Mouse (Mus musculus) heart, adult 8-10 months (tissue): ENCODE results near the gene Pak2. TPM values are rescaled to one million over a fixed set of nuclear protein-coding genes. Genes with fewer than 3 reads are reported as not detected.
"Not testable (repeated sequence)": the region's sequence is repeated elsewhere in the genome, so short reads cannot be mapped to it uniquely, and the experiment has no call there.

ENCODE experiments used
- DNase-seq: peaks from one replicate; pipeline ENCODE4 v3.0.0; 2022; ENCODE audit warnings: low spot score
- total RNA-seq, 4 experiments: library from RNA; stranded (reverse); gene quantifications; 2 replicates each; pipeline ENCODE4 v1.2.4; 2022

The Pak2 gene
- total RNA-seq, 4 experiments from 2014 or later: 22.8 to 27.3 (median 25.2) TPM

DNA sequence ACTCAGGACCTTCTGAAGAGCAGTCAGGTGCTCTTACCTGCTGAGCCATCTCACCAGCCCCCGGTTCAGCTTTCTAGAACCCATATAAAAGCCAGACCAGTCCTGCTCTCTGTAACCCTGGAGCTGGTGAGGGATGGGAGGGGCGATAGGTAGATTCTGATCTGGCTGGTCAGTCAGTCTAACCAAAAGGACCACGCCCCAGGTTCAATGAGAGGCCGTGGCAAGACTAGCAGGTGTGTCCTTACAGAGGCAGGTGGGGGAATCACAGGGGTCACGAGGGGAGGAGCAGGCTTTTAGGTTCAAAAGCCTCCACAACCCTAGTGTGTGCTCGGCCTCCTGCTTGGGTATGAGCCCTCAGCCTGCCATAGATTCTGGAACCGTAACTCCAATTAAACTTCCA, 12.3 kb upstream of the Pak2 start:
- no peak for DNase-seq

- peak; percentile 58 for DNase-seq
Observed at GRCm38 (mm10) chr16:32087629-32088443, 8.7 kb upstream of the Pak2 start.

- DNase-seq: peak; percentile 33
Observed at GRCm38 (mm10) chr16:32078408-32078990, 643 bp downstream of the Pak2 start.

DNA sequence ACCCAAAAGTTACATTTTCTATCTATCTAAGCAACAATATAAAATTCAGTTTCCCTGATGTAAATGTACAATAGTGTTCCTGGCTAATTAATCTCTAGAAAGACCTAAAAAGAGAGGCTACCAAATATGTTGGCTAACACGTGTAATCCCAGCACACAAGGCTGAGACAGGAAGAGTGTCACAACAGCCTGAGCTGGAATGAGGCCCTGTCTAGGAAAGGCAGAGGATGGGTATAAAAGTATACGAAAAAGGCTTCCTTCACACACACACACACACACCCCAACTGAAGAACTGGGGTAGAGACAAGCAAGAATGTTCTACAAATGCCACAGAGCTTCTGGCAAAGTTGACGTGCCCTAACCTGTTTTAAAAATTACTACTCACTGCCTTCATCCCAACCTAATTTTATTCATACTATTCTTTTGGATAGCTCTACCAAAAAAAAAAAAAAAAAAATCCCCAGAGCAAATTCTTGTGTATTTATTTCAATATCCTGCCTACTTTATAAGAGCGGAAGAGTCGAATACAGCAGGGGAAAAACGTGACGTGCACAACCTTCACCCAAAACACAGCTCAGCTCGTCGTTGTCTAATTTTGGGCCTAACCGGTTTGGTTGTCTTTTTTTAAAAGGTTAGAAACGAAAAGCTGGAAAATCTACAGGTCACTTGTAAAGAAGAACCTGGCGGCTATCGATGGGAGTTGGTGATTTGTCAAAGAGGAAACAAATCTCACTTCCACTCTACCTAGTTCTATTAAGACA, 1.3 kb downstream of the Pak2 start:
- no peak for DNase-seq

DNA sequence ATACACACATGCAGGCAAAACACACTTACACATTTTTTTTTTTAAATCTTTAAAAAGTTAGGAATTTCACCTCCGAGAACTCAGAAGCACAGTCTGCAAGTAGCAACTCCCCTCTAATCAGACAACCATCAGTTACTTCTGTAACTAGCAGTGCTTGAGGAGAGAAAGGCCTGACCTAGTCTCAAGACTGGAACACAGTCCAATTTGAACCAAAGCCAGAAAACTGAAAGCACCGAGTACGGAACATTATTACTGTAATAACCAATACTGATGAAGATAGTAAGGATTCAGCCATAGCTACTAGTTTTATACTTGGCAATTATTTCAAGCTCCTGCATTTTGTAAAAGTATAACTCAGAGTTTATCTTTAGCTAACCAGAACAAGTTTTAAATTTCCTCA, 2.7 kb downstream of the Pak2 start:
- peak; percentile 36 for DNase-seq

DNA sequence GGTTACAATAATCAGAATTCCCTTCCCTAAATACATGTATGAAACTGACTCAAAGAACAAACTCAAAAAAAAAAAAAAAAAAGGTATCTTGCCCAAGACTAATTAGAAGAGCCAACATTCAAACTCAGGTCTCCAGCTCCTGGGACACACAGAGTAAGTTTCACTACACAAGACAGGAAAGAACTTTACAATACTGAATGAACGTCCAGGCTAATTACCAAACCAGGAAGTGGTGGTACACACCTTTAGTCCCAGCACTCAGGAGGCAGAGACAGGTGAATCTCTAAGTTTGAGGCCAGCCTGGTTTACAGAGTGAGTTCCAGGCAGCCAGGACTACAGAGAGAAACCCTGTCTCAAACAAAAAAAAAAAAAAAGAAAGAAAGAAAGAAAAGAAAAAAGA, 3.4 kb downstream of the Pak2 start:
- no peak for DNase-seq

DNA sequence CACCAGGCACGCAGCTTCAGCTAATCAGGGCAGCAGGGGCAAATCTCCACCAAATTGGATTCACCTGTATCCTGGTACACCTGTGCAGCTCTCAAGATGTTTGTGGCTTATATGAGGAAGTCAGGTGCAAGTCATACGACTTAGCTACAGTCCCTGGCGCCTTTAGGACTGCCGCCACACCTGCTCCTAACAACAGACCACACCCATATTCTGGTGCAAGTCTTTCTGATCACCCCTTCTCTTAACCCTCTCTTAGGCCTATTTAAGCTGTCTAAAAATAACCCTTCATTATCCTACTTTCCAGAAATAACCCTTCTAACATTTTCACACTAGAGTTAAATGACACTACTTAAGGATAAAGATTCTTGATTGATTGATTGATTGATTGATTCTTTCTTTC, 9.1 kb downstream of the Pak2 start:
- DNase-seq: not testable (repeated sequence)

- DNase-seq: no peak
Observed at GRCm38 (mm10) chr16:32068389-32069300, 10.5 kb downstream of the Pak2 start.

DNA sequence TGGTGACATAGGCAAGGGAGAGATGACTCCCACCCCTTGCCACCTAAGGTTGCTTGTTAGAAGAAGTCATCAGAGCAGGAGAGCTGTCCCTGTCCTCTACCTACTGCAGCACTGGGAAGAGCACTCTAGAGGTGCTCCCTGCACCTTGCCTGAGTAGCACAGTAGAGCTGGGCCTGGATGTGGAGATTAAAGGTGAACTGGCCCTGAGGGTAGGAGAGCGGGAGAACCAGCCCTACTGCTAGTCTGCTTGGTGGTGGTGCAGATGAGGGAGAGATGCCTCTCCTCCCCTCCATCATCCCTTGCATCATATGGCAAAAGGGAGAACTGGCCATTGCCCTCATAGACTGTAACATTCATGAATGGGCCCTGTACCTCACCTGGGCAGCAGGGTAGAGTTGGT, 12.2 kb downstream of the Pak2 start:
- no peak for DNase-seq

GRCm38 (mm10) chr16:32063900-32064299, 15.2 kb downstream of the Pak2 start:
- no peak for DNase-seq

DNA sequence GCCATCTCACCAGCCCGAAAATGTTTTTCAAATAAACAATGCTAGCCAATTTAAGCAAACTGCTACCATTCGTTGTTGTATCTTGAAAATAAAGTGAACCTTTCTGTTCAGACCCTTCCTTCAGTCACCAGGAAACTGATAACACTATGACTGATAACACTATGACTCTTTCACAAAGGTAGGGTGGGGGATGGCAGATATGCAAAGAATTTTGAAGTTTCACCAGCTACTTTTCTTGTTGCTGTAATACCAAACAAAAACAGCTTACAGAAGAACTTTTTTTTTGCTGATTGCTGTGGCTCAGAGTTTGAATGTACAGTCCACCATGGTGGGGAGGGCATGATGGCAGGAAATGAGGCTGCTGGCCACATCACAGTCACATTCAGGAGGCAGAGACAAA, 16.9 kb downstream of the Pak2 start:
- no peak for DNase-seq

DNA sequence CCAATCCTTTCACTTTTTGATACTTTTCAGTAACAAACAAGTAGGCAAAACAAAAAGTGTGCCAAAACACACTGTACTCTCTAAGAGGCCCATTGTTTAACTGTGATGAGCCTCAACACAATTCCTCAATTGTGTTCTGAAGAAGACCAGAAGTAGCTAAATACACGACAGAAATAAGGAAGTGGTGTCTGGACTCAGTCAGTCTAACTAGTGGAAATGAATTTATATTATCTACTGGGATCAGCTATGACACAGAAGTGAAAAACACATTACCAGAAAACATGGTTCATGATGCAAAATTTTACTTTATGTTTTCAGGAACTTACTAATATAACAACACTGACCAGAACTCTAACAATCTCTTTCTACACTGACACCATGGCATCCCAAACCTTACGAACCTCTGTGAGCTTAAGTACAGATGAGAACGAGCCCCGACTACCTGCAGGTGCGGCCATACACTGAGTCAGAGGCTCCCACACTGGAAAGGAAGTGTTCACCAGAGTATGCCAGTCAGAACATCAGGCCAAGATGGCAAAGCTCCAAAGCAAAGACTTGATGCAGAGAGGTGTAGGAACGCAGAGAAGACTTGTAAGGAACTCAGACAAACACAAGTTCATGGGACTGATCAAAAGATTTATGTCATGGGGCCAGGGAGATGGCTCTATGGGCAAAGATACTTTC, 19.2 kb downstream of the Pak2 start:
- DNase-seq: no peak

DNA sequence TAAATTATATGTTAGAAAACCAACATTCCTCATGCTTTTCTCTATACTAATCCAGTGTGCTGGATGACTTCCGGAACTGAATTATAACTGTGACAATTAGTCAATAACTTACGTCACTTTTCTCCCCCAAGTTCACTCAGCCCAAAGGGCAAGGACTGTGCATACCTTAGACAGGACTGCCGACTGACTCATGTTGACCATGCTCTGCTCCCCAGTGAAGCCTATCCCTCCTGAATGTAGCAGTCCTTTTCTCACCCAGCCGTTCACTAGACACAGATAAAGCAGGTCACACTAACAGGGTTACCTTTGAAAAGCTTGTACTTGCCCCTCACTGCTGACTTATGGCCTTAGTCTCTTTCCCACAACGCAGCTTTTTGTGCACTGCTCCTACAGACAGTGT, 20.3 kb downstream of the Pak2 start:
- DNase-seq: no peak

- DNase-seq: no peak
Observed at GRCm38 (mm10) chr16:32042367-32042766, 36.8 kb downstream of the Pak2 start.

DNA sequence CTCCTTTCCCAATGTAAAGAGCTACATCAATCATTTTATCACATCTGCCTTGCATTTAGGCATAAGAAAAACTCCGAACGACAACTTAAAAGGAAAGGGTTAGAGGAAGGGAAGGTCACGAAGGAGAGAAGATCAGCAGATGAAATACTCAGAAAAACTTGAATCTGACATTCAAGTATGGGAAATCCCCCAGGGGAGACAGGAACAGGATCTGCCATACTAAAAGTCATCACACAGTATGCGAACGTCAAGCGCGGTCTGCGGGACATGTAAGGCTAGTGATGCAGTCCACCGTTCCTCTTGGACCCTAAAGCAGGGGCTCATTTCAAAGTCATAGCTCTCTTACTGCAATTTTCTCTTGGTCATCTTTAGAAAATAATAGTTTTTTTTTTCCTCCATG, 59.5 kb downstream of the Pak2 start:
- no peak for DNase-seq

DNA sequence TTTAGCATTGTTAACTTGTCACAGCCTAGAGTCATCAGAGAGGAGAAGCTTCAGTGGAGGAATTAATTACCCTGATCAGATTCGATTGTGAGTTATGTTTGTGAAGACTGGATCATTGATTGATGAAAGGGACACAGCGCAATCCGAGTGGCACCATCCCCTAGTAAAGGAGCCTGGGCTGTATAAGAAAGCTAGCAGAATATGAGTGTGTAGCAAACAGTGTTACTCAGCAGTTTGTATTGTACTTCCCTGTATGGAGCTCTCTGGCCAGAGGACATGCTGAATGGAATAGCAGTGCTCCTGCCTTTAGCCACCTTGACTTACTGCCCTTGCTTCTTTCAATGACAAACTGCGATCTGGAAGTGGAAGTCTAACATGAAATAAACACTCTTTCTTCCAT, 68.8 kb downstream of the Pak2 start:
- DNase-seq: no peak

- DNase-seq: no peak
Observed at GRCm38 (mm10) chr16:32009913-32010312, 69.2 kb downstream of the Pak2 start.

- no peak for DNase-seq
Observed at GRCm38 (mm10) chr16:32008529-32009293, 70.4 kb downstream of the Pak2 start.

DNA sequence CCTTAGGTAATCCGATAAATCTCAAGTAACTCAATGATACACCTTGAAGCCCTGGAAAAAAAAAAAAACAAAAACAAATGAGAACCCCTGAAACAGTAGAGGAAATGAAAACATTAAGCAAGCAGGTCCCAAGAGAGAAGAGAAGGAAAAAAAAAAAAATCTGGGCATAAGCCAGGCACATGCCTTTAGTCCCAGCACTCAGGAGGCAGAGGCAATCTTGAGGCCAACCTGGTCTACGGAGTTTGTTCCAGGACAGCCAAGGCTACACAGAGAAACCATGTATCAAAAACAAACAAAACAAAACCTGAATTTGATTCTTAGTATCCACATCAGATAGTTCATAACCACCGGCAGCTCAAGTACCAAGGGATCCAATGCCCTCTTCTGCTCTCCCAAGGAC, 74.4 kb downstream of the Pak2 start:
- no peak for DNase-seq
